ENCODE assay signal across 16 mouse cellular contexts in the genomic region with DNA sequence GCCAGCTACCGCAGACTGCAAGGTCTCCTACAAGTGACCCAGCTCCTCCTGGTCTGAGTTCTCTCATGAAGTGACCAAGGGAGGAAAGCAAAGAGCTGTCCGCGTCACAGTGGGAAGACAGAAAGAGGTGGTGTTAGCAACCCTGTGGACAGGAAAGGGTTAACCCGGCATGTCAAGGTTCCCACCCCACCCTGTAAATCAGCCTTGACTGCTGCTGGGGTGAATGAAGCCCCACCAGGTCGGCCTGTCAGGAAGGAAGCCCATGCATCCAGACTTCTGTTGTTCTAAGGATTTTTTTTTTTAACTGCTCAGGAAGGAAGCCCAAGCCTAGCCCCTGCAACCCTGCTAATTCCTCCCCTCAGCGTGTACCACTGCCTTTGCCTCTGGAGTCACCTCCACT. TPM values are rescaled to one million over a fixed set of nuclear protein-coding genes. Genes with fewer than 3 reads are reported as not detected.
A peak's percentile ranks its signal among the peaks of the same experiment; 100 is the strongest.
DNase-seq lines count a peak whose midpoint lies in the region; ATAC-seq and TF ChIP-seq lines count a peak whose summit lies in the region.
"Had no signal": no experiment of that assay in that cellular context is flagged by ENCODE, and none has a peak within 500 bp of the region (broad histone marks: within the 10 kb centered on the region; RNA-seq: fewer than 3 reads in every experiment).

No protein-coding gene starts in this region.

- TF ChIP-seq CTCF in lung, postnatal 0 days (IDR thresholded peaks at IDR 0.05) = no peak
- TF ChIP-seq CTCF in lung, adult 2 months (IDR thresholded peaks at IDR 0.05; ENCODE audit: insufficient read depth, low read length) = no peak

- peaks cover 59% of the 10 kb centered on the region for H3K4me1 ChIP-seq in hindbrain, embryonic 10.5 days (replicated peaks)
- peaks cover 6% of the 10 kb centered on the region; the same call in 1 of the 2 replicates for H3K4me1 ChIP-seq in hindbrain, embryonic 14.5 days (replicated peaks; ENCODE audit: control insufficient read depth, insufficient read depth, low read length)
- no peaks in the 10 kb centered on the region for H3K4me1 ChIP-seq in lung, postnatal 0 days (ENCODE audit: insufficient read depth, low read depth, low read length)
- H3K4me1 ChIP-seq in lung, adult 2 months (ENCODE audit: control insufficient read depth, insufficient read depth, low read length) = peaks cover 4% of the 10 kb centered on the region; the same call in 1 of the 2 replicates
- peaks cover 62% of the 10 kb centered on the region for H3K4me1 ChIP-seq in limb, embryonic 10.5 days

- H3K36me3 ChIP-seq in hindbrain, embryonic 10.5 days = peaks cover 7% of the 10 kb centered on the region
- no peaks in the 10 kb centered on the region for H3K36me3 ChIP-seq in hindbrain, embryonic 14.5 days (replicated peaks; ENCODE audit: control insufficient read depth, insufficient read depth)
- H3K36me3 ChIP-seq in lung, postnatal 0 days (ENCODE audit: insufficient read depth, low read length) = no peaks in the 10 kb centered on the region
- H3K36me3 ChIP-seq in limb, embryonic 10.5 days = no peaks in the 10 kb centered on the region
- H3K36me3 ChIP-seq: embryonic facial prominence, embryonic 12.5 days; limb, embryonic 13.5 days; neural tube, embryonic 12.5 days had no signal

- H3K9ac ChIP-seq in hindbrain, embryonic 14.5 days = no peak overlapping the region
- no peak overlapping the region for H3K9ac ChIP-seq in lung, postnatal 0 days (replicated peaks; ENCODE audit: low read depth)
- H3K9ac ChIP-seq: embryonic facial prominence, embryonic 12.5 days; limb, embryonic 13.5 days; neural tube, embryonic 12.5 days had no signal

- H3K4me3 ChIP-seq in hindbrain, embryonic 10.5 days = no peak overlapping the region
- no peak overlapping the region for H3K4me3 ChIP-seq in hindbrain, embryonic 14.5 days (replicated peaks; ENCODE audit: low read length)
- H3K4me3 ChIP-seq in lung, postnatal 0 days (ENCODE audit: low read depth, low read length) = no peak overlapping the region
- H3K4me3 ChIP-seq in lung, adult 2 months (replicated peaks; ENCODE audit: extremely low read depth, low read depth, low read length) = no peak overlapping the region
- no peak overlapping the region for H3K4me3 ChIP-seq in limb, embryonic 10.5 days
- H3K4me3 ChIP-seq: embryonic facial prominence, embryonic 12.5 days; limb, embryonic 13.5 days; neural tube, embryonic 12.5 days had no signal

- no peak for ATAC-seq in hindbrain, embryonic 14.5 days (ENCODE audit: low FRiP score)
- ATAC-seq in lung, postnatal 0 days = peak; percentile 25; the same call in 1 of the 2 replicates
- ATAC-seq: forebrain, embryonic 14.5 days; Patski had no signal

- no peak for DNase-seq in hindbrain, embryonic 10.5 days (ENCODE audit: low spot score)
- DNase-seq in hindbrain, embryonic 14.5 days (ENCODE audit: low spot score) = no peak
- DNase-seq in lung, postnatal 0 days (ENCODE audit: low spot score) = no peak
- DNase-seq in lung, adult 2 months = no peak
- DNase-seq in adrenal gland, postnatal 14 days = peak; percentile 27
- peak; percentile 60 for DNase-seq in limb, embryonic 10.5 days (ENCODE audit: low spot score)
- DNase-seq in layer of hippocampus, adult 9-10 months (ENCODE audit: low spot score) = no peak
- DNase-seq: cerebellum, adult 18-20 months; gastrocnemius, postnatal 14 days; layer of hippocampus, postnatal 36 days; retina, postnatal 1 day had no signal

- 52% methylated on average over 6 of the region's 6 CpGs for WGBS in hindbrain, embryonic 10.5 days
- WGBS in hindbrain, embryonic 14.5 days = 56% methylated on average over 6 of the region's 6 CpGs
- WGBS in lung, postnatal 0 days = 31% methylated on average over 6 of the region's 6 CpGs
- 26% methylated on average over 6 of the region's 6 CpGs for WGBS in lung, adult 2 months
- WGBS in limb, embryonic 10.5 days = 33% methylated on average over 6 of the region's 6 CpGs

- H3K9me3 ChIP-seq in hindbrain, embryonic 10.5 days = no peaks in the 10 kb centered on the region
- no peaks in the 10 kb centered on the region for H3K9me3 ChIP-seq in hindbrain, embryonic 14.5 days (ENCODE audit: control insufficient read depth, low read length)
- H3K9me3 ChIP-seq in lung, postnatal 0 days (ENCODE audit: low read length) = no peaks in the 10 kb centered on the region
- H3K9me3 ChIP-seq in limb, embryonic 10.5 days (replicated peaks) = no peaks in the 10 kb centered on the region
- H3K9me3 ChIP-seq: embryonic facial prominence, embryonic 12.5 days; limb, embryonic 13.5 days; neural tube, embryonic 12.5 days had no signal

- H3K4me2 ChIP-seq in hindbrain, embryonic 14.5 days (replicated peaks) = no peak overlapping the region
- no peak overlapping the region for H3K4me2 ChIP-seq in lung, postnatal 0 days (replicated peaks; ENCODE audit: low read depth, low read length)
- H3K4me2 ChIP-seq: embryonic facial prominence, embryonic 12.5 days; limb, embryonic 13.5 days had no signal

- TF ChIP-seq POLR2A in lung, adult 2 months (IDR thresholded peaks at IDR 0.05; ENCODE audit: borderline replicate concordance, extremely low read depth, low read depth, low read length) = no peak

- peaks cover 74% of the 10 kb centered on the region for H3K27me3 ChIP-seq in hindbrain, embryonic 10.5 days (ENCODE audit: insufficient read depth, poor library complexity, severe bottlenecking)
- peaks cover 68% of the 10 kb centered on the region for H3K27me3 ChIP-seq in hindbrain, embryonic 14.5 days (ENCODE audit: control insufficient read depth, insufficient read depth, low read length)
- H3K27me3 ChIP-seq in lung, postnatal 0 days (replicated peaks; ENCODE audit: insufficient read depth, low read length) = peaks cover 30% of the 10 kb centered on the region; the same call in 1 of the 2 replicates
- H3K27me3 ChIP-seq in limb, embryonic 10.5 days (ENCODE audit: low read depth, poor library complexity, severe bottlenecking) = peaks cover 27% of the 10 kb centered on the region

- no peak for TF ChIP-seq EP300 in lung, postnatal 0 days (IDR thresholded peaks at IDR 0.05)

- peak overlapping the region; percentile 25; the same call in 1 of the 2 replicates for H3K27ac ChIP-seq in hindbrain, embryonic 10.5 days
- no peak overlapping the region for H3K27ac ChIP-seq in hindbrain, embryonic 14.5 days
- no peak overlapping the region for H3K27ac ChIP-seq in lung, postnatal 0 days (ENCODE audit: low read length)
- peak overlapping the region; percentile 65; the same call in 1 of the 2 replicates for H3K27ac ChIP-seq in limb, embryonic 10.5 days
- H3K27ac ChIP-seq: embryonic facial prominence, embryonic 12.5 days; neural tube, embryonic 12.5 days had no signal

RNA-seq across cellular contexts. Expression of a gene that starts 16.9 kb away (rescaled TPM):
- polyA plus RNA-seq in hindbrain, embryonic 10.5 days (2016; fragmentation: Nextera tagmentation; extraction: Ambion mirVana) = 101 TPM in 2 replicates
- polyA plus RNA-seq in hindbrain, embryonic 14.5 days (2014; fragmentation: Nextera tagmentation; extraction: Ambion mirVana) = 87.8 and 94.0 TPM in 2 replicates
- 47.9 and 50.7 TPM in 2 replicates for polyA plus RNA-seq in lung, postnatal 0 days (2015; fragmentation: Nextera tagmentation; extraction: Ambion mirVana)
- polyA plus RNA-seq in lung, adult 2 months (2012; rRNA removed) = 73.8 and 108 TPM in 2 replicates
- total RNA-seq in adrenal gland, postnatal 14 days (2021) = 68.8 and 93.7 TPM in 2 replicates
- polyA plus RNA-seq in limb, embryonic 10.5 days (2016; fragmentation: Nextera tagmentation; extraction: Ambion mirVana) = 100 and 106 TPM in 2 replicates

Comparison
In these comparisons a context has a peak if more than half of its experiments do, and no peak if none do; other contexts are left out.
1. H3K27ac ChIP-seq: peak in hindbrain, embryonic 10.5 days (single experiment) and limb, embryonic 10.5 days (single experiment); none in hindbrain, embryonic 14.5 days (single experiment) and lung, postnatal 0 days (single experiment).
2. DNase-seq: peak in adrenal gland, postnatal 14 days (single experiment) and limb, embryonic 10.5 days (single experiment); none in hindbrain, embryonic 10.5 days (single experiment), hindbrain, embryonic 14.5 days (single experiment), lung, postnatal 0 days (single experiment), lung, adult 2 months (single experiment) and layer of hippocampus, adult 9-10 months (single experiment).